Mouse (Mus musculus): ENCODE measurements around the gene Myo1a.

DNA sequence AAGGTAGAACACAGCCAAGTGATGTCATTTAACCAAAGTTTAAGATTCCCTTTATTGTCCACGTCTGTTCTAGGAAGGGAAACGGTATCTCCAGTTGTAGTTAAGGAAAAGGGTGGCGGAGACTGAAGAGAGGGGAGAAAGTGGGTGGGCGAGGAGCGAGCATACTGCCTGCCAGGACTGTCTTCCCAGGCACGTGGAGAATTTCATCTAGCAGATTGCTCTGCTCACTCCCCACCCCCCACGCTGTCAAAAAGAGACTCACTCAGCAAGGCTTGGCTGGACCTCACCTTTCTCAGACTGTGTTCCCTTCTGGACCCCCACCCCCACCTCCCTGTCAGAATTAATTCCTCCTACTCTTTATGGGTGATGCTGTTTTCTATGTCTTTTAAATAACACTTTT lies 35.8 kb upstream of the Myo1a start:
- TF ChIP-seq CTCF (IDR thresholded peaks at IDR 0.05; ENCODE audit: low read depth), result no peak
- no peak for TF ChIP-seq EP300 (IDR thresholded peaks at IDR 0.05; ENCODE audit: low read depth)
